Mouse (Mus musculus): ENCODE measurements around the gene N4bp2l1.

GRCm38 (mm10) chr5:150583622-150584336, 13.2 kb downstream of the N4bp2l1 start:
- no peak for TF ChIP-seq GATA1 (IDR thresholded peaks at IDR 0.05; ENCODE audit: borderline replicate concordance, low read length)
- no peak for TF ChIP-seq FLI1 (IDR thresholded peaks at IDR 0.05; ENCODE audit: low read length)

Measured in megakaryocyte, embryonic 14.5 days (primary cell).